Mouse (Mus musculus): Measurements from ENCODE around the gene Rab21.

Gene Rab21

GRCm38 (mm10) chr10:115315473-115316171, at the start of gene Rab21:
TSS of gene Rab21 (minus strand) at chr10:115315594.
- peak; percentile 97 for DNase-seq (ENCODE audit: low spot score)

GRCm38 (mm10) chr10:115363151-115363550, 47.8 kb upstream of the Rab21 start:
- DNase-seq (ENCODE audit: low spot score): no peak

DNA sequence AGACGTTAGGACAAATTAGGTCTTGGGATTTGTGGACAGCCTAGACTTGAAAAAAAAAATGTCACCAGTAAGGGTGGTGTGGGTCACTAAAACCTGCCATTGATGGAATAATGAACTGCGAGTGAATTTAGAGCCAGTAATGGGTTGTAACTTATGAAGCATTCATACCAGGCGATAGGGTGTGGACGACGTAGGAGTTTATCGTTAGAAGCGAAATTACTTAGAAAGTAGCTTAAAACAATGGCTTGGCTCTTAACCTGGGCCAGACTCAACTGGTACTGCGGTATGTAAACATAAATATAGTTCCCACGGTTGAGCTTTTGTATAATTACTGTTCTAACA, 47.2 kb upstream of the Rab21 start:
- peak; percentile 18 for DNase-seq (ENCODE audit: low spot score)

DNA sequence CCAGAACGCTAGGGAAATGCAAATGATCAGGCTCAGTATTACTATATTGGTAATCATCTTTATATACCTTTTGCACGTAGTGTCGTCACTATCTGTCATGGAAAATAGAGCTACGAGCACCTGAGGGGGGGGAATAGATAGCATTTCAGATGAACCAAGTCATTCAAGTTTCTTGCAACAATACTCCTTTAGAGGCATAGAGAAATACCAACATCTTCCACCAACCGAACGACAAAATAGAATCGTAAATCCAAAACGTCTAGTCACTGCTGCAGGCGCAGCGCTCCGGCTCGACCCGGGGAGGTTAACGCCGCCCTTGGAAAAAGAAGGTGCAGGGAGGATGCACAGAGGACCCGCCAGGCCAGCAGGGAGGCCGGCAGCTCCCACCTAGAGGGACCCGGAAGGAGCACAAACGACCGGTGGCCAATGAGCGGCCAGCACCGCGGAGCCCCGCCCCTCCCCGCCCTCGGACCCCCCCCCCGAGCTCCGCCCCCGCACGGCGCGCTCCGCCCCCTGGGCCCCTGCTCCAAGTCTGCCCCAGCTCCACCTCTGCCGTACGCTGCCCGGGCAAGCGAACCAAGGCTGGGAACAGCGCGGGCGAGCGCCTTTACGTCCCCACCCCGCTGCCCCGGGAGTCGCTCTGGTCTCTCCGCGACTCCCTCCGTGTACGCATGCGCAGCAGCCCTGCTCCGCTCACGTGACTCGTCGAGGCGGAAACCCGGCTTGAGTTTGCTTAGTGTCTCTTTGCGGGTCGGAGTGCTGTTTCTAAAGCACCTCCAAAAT, 46.6 kb upstream of the Rab21 start, which contains the start of gene Tmem19:
Gene Tmem19, minus strand, starts transcription at position 662 of the 783 bp plus-strand sequence.
- DNase-seq (ENCODE audit: low spot score): peak; percentile 99

DNA sequence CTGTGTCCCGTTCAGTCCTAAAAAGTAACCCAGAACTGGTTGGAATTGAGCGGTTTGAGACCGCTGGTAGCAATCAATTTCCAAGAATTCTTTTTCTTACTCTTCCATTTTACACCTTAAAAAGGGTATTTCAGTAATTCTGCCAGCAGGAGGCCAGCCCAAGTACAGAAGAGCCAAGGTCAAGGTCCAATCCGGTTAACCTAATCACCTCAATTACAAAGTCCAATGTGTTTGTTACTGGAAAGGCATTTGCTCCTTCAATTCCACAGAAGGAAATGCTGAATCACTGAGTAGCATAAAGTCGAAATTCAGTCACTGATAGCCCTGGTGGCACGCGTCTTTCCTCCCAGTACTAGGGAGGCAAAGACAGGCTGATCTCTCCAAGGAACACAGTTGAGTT, 43.7 kb upstream of the Rab21 start:
- DNase-seq (ENCODE audit: low spot score): no peak

GRCm38 (mm10) chr10:115358216-115358919, 43.0 kb upstream of the Rab21 start:
- no peak for DNase-seq (ENCODE audit: low spot score)

- DNase-seq (ENCODE audit: low spot score): no peak
Observed at GRCm38 (mm10) chr10:115356106-115356505, 40.7 kb upstream of the Rab21 start.

GRCm38 (mm10) chr10:115355016-115355415, 39.6 kb upstream of the Rab21 start:
- DNase-seq (ENCODE audit: low spot score): no peak

GRCm38 (mm10) chr10:115354553-115354952, 39.2 kb upstream of the Rab21 start:
- no peak for DNase-seq (ENCODE audit: low spot score)

GRCm38 (mm10) chr10:115350810-115351397, 35.5 kb upstream of the Rab21 start:
- no peak for DNase-seq (ENCODE audit: low spot score)

DNA sequence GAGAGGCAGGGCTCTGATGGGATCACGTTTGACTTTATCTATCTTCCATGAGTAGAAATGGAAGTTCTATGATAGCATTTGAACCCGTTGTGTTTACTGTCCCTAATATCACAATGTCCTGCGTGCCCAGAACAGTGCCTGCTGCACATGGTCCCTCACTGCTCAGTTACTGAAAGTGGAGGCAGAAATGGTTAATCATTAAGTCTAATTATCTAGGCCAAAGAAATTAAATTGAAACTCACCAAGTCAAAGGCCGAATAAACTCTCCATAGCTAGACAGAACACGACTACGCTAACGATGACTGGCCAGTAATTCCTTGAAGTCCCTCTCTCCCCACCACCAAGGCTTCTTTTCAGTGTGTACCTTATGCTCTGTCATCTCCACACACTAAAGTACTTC, 34.1 kb upstream of the Rab21 start:
- no peak for DNase-seq (ENCODE audit: low spot score)

DNA sequence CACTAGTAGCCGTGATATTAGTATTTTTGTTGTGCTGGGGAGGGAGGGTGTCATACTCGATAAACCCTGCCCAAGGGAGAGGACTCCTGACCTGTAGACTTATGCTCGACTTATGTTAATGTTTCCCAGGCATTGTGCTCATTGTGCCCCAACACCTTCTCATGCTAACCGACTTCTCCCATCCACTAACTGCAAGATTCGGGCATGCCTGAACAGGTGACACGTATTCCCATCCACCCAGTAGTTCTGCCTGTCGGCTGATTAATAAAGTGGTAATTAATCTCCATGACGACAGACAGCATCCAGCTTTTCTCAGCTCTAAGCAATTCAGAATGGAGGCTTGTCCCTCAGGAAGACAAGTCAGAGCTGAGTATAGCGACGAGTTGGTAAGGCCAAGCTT, 33.6 kb upstream of the Rab21 start:
- DNase-seq (ENCODE audit: low spot score): no peak

- no peak for DNase-seq (ENCODE audit: low spot score)
Observed at GRCm38 (mm10) chr10:115348131-115348530, 32.7 kb upstream of the Rab21 start.

DNA sequence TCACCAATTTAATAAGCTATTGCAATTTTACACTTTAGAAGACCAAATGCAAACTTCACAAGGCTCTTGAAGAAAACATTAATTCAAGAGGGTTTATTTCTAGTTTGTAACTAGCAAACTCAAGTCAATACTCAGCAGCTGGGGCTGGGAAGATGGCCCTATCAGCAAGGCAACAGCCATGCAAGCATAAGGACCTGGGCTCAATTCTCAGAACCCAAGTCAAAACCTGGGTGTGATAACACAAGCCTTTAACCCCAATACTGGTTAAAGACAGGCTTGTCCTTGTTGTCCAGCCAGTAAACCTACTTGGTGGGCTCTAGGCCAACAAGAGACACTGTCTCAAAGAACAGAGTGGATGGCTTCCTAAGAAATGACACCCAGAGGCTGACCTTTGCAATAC, 31.1 kb upstream of the Rab21 start:
- DNase-seq (ENCODE audit: low spot score): no peak

DNA sequence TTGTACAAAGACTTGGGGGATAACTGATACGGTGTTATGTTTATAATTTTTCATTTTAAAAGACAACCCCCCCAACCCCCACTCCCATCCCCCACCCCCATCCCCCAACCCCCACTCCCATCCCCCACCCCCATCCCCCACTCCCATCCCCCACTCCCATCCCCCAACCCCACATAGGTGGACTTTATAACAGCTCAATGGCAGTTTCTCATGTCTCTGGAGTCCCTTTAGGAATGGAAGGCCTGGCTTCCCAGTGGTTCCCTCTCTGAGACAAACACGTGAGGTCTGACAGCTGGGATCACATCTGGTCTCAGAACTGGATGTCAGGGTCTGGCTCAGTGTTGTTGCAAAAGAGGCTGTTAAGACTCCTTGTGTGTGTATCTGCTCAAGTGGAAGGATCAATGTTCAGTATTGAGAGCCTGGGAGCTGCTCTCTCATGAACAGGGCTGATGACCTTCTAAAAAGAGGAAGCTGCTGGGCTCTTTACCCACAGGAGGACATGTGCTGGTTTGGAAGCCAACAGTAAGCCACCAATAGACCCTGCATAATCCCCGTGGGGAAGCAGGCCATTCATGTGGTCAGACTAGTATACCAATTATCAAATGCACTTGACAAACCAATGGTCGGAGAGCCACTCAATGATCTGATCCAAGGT, 27.5 kb upstream of the Rab21 start:
- no peak for DNase-seq (ENCODE audit: low spot score)

DNA sequence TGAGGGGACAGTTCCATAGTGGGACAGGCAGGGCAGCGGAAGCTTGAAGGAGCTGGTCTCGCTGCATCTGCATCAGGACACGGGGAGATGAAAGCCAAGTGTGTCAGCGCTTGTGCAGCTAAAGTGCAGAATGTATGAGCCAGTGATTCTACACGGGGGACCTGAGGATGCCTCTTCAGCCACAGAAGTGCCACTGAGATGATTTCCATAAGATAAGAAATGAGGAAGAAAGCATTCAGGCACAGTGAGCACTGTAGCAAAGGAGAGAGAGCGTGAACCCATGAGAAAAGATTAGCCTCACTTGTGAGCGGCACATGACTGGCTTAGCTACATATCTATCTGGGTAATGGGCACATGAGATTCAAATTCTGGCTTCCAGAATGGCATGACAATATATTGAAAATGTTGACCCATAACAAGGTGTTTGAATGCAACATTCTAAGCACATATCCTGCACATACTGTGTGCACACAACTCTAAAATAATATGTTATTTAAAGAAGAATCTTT, 24.5 kb upstream of the Rab21 start:
- no peak for DNase-seq (ENCODE audit: low spot score)

DNA sequence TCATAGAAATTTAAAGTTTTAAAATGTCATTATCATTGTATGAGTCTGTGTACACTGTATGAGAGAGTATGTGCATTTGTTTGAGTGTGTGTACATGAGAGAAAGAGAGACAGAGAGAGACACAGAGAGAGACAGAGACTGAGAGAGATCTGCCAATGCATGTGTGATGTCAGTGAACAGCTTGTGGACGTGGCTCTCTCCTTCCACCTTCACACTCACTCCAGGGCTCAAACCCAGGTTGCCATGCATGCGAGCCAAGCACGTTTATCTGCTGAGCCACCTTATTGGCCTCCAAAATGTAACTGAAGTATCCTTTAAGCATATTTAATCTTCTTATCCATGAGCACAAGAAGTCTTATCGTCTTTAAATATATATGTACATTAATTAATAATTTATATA, 21.5 kb upstream of the Rab21 start:
- no peak for DNase-seq (ENCODE audit: low spot score)

GRCm38 (mm10) chr10:115333528-115333927, 18.1 kb upstream of the Rab21 start:
- no peak for DNase-seq (ENCODE audit: low spot score)

- DNase-seq (ENCODE audit: low spot score): no peak
Observed at GRCm38 (mm10) chr10:115332997-115333396, 17.6 kb upstream of the Rab21 start.

- DNase-seq (ENCODE audit: low spot score): no peak
Observed at GRCm38 (mm10) chr10:115332420-115332952, 17.1 kb upstream of the Rab21 start.

DNA sequence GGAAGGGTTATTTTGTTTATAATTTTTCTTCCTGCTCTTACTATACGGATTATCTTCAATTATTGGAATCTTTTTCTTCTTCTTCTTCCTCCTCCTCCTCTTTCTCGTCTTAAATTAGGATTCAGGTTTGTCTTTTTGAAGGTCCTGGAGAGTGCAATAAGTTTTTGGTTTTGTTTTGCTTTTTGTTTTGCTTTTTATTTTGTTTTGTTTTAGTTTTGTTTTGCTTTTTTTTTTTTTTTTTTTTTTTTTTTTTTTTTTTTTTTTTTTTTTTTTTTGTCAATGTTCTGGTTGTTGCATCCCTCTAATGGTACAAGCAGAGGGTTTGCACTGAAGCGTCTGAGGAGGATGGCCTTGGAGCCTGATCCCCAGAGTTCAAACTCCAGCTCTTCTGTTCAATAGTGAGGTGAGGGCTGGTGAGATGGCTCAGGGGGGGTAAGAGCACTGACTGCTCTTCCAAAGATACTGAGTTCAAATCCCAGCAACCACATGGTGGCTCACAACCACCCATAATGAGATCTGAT, 13.7 kb upstream of the Rab21 start:
- no peak for DNase-seq (ENCODE audit: low spot score)
